Mouse (Mus musculus) thymus, adult 18-20 months (tissue): ENCODE data around the gene E130218I03Rik.
A peak's percentile ranks its signal among the peaks of the same experiment; 100 is the strongest.

Source experiments
- DNase-seq, 2 experiments: peaks; one replicate each; pipeline ENCODE4 v3.0.0; 2022; ENCODE audit warnings: mixed read lengths in 2 of 2

The E130218I03Rik gene

GRCm38 (mm10) chr4:134287575-134288025 lies 44.1 kb downstream of the E130218I03Rik start, which contains the start of gene Pdik1l:
Gene Pdik1l, minus strand, starts transcription at chr4:134287895.
- peak; percentile 70 to 80 for DNase-seq

GRCm38 (mm10) chr4:134288397-134289256 lies 45.2 kb downstream of the E130218I03Rik start:
- no peak for DNase-seq

- peak; percentile 36 to 39 for DNase-seq
Measured at GRCm38 (mm10) chr4:134292067-134292466, 48.6 kb downstream of the E130218I03Rik start.

- no peak for DNase-seq
Measured at GRCm38 (mm10) chr4:134293061-134293691, 49.7 kb downstream of the E130218I03Rik start.

- no peak for DNase-seq
Measured at GRCm38 (mm10) chr4:134293692-134294163, 50.3 kb downstream of the E130218I03Rik start.
